Mouse (Mus musculus) small intestine, adult 2 months (tissue): ENCODE data around the gene 5330417H12Rik. TPM values are rescaled to one million over a fixed set of nuclear protein-coding genes. Genes with fewer than 3 reads are reported as not detected.

Source experiments
- H3K27ac ChIP-seq: fragments of 200-500 bp; 2 replicates; pipeline ENCODE4 v1.5.1; 2012; ENCODE audit warnings: low read depth, low read length, control low read depth, inconsistent platforms; ENCODE audit not compliant: insufficient read depth
- H3K27me3 ChIP-seq: fragments of 200-500 bp; 2 replicates; pipeline ENCODE4 v1.6.1; 2012; ENCODE audit warnings: mild to moderate bottlenecking, moderate library complexity, low read length, inconsistent platforms; ENCODE audit not compliant: control insufficient read depth, insufficient read depth
- H3K36me3 ChIP-seq: fragments of 200-500 bp; 2 replicates; pipeline ENCODE4 v1.6.1; 2012; ENCODE audit warnings: mild to moderate bottlenecking, low read length, control low read depth, inconsistent platforms; ENCODE audit not compliant: control insufficient read depth, insufficient read depth
- H3K4me1 ChIP-seq: fragments of 200-500 bp; 2 replicates; pipeline ENCODE4 v1.6.1; 2012; ENCODE audit warnings: low read length, inconsistent platforms, mixed read lengths; ENCODE audit not compliant: control insufficient read depth, insufficient read depth, insufficient read length
- H3K4me3 ChIP-seq: fragments of 200-500 bp; 2 replicates; pipeline ENCODE4 v1.5.1; 2012; ENCODE audit warnings: low read depth, mild to moderate bottlenecking, control low read depth, inconsistent platforms, low read length, moderate library complexity
- CTCF ChIP-seq: fragments of 200-500 bp; IDR thresholded peaks from 2 replicates; pipeline ENCODE4 v1.5.1; 2012; ENCODE audit warnings: low read depth, mild to moderate bottlenecking, control low read depth, inconsistent platforms, low read length, moderate library complexity, mixed read lengths; ENCODE audit not compliant: insufficient replicate concordance, insufficient read length; ENCODE audit errors: extremely low read depth
- POLR2A ChIP-seq: fragments of 200-500 bp; IDR thresholded peaks from 2 replicates; pipeline ENCODE4 v1.6.1; 2012; ENCODE audit warnings: low read depth, mild to moderate bottlenecking, control low read depth, inconsistent platforms, low read length, moderate library complexity
- WGBS: fragments of 180-500 bp; shearing (Covaris S2); methylation state at CpG from one replicate; pipeline ENCODE4 v1.1.7; 2018; 5-methylcytosine and 5-hydroxymethylcytosine counted together
- polyA plus RNA-seq: library from polyadenylated mRNA; depleted of rRNA; stranded (reverse); fragments of >200 nt; gene quantifications from 2 replicates; pipeline ENCODE4 v1.2.3, GENCODE M21; 2012

Gene 5330417H12Rik
- polyA plus RNA-seq, 1 experiment = not detected

DNA sequence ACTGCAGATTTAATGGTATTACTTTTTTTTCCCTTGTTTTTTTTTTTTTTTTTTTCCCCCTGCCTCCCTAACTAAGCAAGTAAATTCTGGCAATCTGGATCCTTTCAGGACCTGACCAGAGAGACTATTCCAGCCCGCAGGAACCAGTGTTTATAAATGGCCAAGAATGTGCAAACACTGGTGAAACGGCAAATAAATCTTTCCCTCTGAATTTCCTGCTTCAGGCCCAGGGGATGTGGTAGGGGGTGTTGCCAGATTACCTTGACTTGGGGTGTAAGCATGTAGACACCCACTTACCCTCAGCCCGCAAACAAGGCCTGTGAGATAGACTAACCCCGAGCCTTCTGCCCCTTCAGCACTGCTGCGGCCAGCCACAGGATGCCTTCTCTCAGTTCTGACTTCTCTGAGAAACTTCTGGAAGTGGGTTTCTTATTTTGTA lies 36.9 kb upstream of the 5330417H12Rik start:
- H3K27ac ChIP-seq = no peak overlapping the region
- 77% methylated on average over 5 of the region's 5 CpGs for WGBS

DNA sequence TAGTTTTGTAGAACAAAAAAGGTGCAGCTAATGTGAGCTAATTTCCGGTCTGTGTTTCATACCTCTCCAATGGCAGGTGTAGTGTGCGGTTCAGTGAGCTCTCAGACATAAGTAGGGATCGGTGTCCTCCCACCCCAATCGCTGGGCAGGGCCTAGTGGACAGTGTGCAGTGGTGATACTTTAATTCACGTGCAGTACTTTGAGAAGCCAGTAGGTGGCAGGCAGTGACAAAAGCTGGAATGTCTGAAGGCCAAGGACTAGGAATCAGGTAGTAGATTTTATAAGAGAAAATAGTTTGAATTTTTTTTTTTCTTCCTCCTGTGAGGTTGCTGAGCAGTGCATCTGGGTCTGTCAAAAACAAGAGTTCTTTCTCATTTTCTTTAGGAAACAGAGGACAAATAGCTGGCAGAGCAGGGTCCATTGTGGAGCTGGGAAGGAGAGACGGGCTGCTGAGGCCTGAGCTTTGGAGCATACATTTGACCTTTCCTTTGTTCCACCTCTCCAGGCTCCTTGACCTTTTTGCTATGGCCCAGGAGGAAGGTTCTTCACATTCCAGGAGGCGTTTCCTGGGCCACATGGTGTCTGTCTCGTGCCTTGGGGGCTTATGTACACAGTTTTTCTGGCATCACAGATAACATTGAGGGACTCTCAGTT lies 36.4 kb upstream of the 5330417H12Rik start:
- 33% methylated on average over 8 of the region's 8 CpGs for WGBS

More for the DNA sequence above, 36.9 kb upstream of the 5330417H12Rik start:
- H3K27me3 ChIP-seq = no peaks in the 10 kb centered on the region
- no peaks in the 10 kb centered on the region for H3K36me3 ChIP-seq
- no peak overlapping the region for H3K4me3 ChIP-seq
- no peak for TF ChIP-seq CTCF
- TF ChIP-seq POLR2A = no peak
- peaks cover 19% of the 10 kb centered on the region for H3K4me1 ChIP-seq

DNA sequence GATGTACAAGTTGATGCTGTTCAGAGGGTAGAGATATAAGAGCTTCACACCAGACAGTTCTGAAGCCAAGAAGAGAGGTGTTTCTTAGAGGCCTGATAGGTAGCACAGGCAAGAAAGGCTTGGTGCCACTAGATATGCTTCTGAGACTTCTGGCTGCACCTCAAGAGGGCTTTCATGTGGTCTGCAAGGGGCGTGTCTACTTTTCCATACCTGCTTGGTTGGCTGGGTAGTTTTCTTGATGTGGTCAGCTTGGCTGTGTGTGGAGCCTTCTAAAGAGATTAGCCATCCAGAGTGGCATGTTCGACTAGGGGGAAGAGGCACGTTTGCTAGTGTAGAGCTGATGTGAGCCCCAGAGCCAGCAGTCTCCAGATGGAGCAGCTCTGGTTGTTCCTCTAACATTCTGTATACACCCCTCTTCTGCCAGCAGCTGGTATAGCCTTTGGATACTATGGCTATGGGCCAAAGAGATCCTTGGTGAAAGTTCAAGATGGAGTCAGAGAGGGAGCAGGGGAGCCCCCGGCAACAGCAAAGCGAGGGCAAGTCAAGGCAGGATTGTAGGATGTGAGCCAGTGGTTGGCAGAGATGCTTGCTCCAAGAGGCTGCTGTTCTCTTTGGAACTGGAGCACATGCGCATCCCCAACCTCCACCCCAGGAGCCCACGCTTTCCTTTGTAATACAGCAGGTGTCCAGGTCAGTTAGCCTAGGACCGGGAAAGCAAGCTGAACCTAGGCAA lies 34.4 kb upstream of the 5330417H12Rik start:
- H3K27me3 ChIP-seq = no peaks in the 10 kb centered on the region
- H3K4me3 ChIP-seq = no peak overlapping the region
- no peak overlapping the region for H3K27ac ChIP-seq
- peaks cover 12% of the 10 kb centered on the region for H3K4me1 ChIP-seq
- no peak for TF ChIP-seq POLR2A
- TF ChIP-seq CTCF = no peak
- H3K36me3 ChIP-seq = no peaks in the 10 kb centered on the region
- WGBS = 80% methylated on average over 8 of the region's 8 CpGs

More for the DNA sequence above, 36.4 kb upstream of the 5330417H12Rik start:
- Histone ChIP-seq H3K4me3 (no peak overlapping the region), H3K4me1 (peaks cover 19% of the 10 kb centered on the region), H3K36me3 (no peaks in the 10 kb centered on the region), H3K27ac (no peak overlapping the region), H3K27me3 (no peaks in the 10 kb centered on the region)
- TF ChIP-seq CTCF (peak; percentile 70; the same call in 1 of the 2 replicates), POLR2A (no peak)

DNA sequence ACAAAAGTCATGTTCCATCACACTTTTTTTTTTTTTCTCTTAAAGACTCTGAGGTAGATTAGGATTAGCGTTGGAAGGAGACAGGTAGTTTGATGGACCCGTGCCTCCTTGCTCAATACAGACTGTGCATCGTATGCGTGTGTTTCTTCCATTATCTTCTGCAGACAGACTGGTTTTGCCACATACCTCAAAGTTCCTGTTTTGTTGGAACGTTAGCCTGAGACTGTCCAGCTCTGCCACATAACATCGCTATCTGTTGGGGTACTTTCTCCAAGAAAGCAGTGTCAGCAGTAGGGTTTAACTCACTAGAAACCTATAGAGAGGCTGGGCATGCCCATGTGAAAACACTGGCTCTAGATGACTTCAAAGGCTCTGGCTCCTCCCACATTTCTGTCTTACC lies 31.5 kb upstream of the 5330417H12Rik start:
- no peaks in the 10 kb centered on the region for H3K36me3 ChIP-seq
- WGBS = 41% methylated on average over 6 of the region's 6 CpGs
- H3K4me1 ChIP-seq = peaks cover 1% of the 10 kb centered on the region
- no peak overlapping the region for H3K4me3 ChIP-seq
- H3K27ac ChIP-seq = no peak overlapping the region
- TF ChIP-seq CTCF (no peak), POLR2A (no peak)
- no peaks in the 10 kb centered on the region for H3K27me3 ChIP-seq

DNA sequence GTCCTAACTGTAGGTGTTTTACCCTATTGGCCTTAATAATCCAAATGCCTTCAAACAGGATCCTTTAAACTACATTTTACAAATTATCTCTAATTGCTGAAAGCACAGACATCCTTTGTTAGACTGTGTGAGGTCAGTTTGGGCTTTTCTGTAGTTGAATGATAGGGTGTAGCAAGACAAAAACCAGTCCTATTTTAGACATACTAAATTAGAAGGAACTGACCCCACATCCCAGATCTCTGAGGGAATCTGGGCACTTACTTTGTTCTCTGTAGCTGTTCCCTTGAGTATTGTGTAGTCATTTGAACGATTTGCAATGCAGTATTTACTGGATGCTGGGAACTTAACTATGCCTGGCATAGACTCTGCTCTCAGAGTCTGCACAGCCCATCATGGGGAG lies 26.9 kb upstream of the 5330417H12Rik start:
- Histone ChIP-seq H3K4me1 (no peaks in the 10 kb centered on the region), H3K27me3 (no peaks in the 10 kb centered on the region), H3K36me3 (no peaks in the 10 kb centered on the region), H3K27ac (no peak overlapping the region), H3K4me3 (no peak overlapping the region)
- TF ChIP-seq CTCF = no peak
- TF ChIP-seq POLR2A = no peak
- 54% methylated on average over 1 of the region's 1 CpGs for WGBS

DNA sequence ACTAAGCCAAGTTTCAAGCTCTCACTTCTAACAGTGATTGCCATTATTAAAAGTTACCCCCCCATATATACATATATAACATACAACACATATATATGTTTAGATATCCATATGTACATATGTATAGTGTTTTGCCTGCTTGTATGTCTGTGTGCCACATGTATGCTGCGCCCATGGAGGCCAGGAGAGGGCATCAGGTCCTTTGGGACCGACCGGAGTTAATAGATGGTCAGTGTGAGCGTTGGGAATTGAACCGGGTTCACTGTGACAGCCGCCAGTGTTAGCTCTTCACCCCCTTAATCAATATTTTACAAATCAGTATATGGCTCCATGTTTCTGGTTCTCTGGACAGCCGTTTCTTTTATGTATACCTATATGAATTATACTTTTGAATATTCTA lies 25.0 kb upstream of the 5330417H12Rik start:
- Histone ChIP-seq H3K27ac (no peak overlapping the region), H3K36me3 (no peaks in the 10 kb centered on the region), H3K4me3 (no peak overlapping the region), H3K4me1 (no peaks in the 10 kb centered on the region), H3K27me3 (no peaks in the 10 kb centered on the region)
- TF ChIP-seq POLR2A (no peak), CTCF (peak; percentile 10; the same call in 1 of the 2 replicates)
- WGBS = 73% methylated on average over 7 of the region's 7 CpGs

DNA sequence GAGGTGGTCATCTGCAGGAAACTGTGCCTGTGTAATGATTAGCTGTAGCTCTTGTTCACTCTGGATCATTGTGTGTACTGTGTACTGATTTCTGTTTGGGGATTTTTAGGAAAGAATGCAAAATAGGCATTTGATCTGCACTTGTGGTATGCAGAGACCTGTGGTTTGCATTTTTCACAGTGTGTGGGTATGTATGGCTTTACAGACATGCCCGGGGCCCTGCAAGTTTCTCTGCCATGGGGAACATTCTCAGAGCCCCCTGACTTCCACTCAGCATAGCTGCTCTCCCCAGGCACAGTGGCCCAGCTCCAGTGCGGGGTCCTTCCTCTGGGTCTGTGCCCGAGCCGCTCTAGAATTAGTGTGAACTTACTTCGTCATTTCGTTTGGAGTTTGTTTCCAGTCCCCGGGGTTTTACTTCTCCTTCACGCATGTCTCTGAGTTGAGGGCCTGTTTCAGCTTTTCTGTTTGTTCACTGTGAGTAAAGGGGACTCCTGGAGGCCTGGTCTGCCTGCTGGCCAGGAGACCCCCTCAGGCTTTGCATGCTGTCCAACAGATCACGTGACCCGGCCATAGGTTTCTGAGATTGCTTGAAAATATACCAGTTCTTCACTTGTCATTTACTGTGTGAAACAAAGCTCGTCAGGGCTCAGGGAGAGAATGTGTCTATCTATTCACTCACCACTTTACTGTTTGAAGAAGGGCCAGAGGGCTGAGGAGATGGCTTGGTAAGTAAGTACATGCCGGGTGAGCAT lies 24.2 kb upstream of the 5330417H12Rik start:
- WGBS = 82% methylated on average over 12 of the region's 12 CpGs
- no peaks in the 10 kb centered on the region for H3K4me1 ChIP-seq
- H3K36me3 ChIP-seq = no peaks in the 10 kb centered on the region
- H3K4me3 ChIP-seq = no peak overlapping the region
- no peak overlapping the region for H3K27ac ChIP-seq
- no peaks in the 10 kb centered on the region for H3K27me3 ChIP-seq
- TF ChIP-seq CTCF (no peak), POLR2A (no peak)
